Mouse (Mus musculus): Measurements from ENCODE around the gene Ppp1r12c. TPM values are rescaled to one million over a fixed set of nuclear protein-coding genes. Genes with fewer than 3 reads are reported as not detected.

Gene Ppp1r12c
- polyA plus RNA-seq, 1 experiment, result 54.6 TPM

- peak overlapping the region; percentile 93 for H3ac ChIP-seq (ENCODE audit: control insufficient read depth, insufficient read length, low read depth)
- no peaks in the 10 kb centered on the region for H3K27me3 ChIP-seq (ENCODE audit: control insufficient read depth, insufficient read depth, insufficient read length)
- H3K79me2 ChIP-seq (ENCODE audit: control insufficient read depth, insufficient read depth), result peaks cover 55% of the 10 kb centered on the region
- peaks cover 48% of the 10 kb centered on the region for H3K79me3 ChIP-seq (ENCODE audit: low read depth)
- TF ChIP-seq MYOD1 (IDR thresholded peaks at IDR 0.05; ENCODE audit: control insufficient read depth, insufficient read length, low read depth) (no peak), CEBPB (IDR thresholded peaks at IDR 0.05; ENCODE audit: low read depth) (no peak), MYOG (IDR thresholded peaks at IDR 0.05; ENCODE audit: control insufficient read depth, extremely low read depth, insufficient read length) (no peak), USF1 (IDR thresholded peaks at IDR 0.05; ENCODE audit: low read depth) (no peak), MAX (IDR thresholded peaks at IDR 0.05) (no peak), FOSL1 (IDR thresholded peaks at IDR 0.05; ENCODE audit: insufficient read depth, low read length, poor library complexity, severe bottlenecking) (no peak), CTCF (IDR thresholded peaks at IDR 0.05; ENCODE audit: control insufficient read depth, insufficient read depth, insufficient read length) (no peak)
- peaks cover 10% of the 10 kb centered on the region for H3K36me3 ChIP-seq (ENCODE audit: control insufficient read depth, insufficient read depth)
- peak overlapping the region; percentile 57 for H3K4me3 ChIP-seq (ENCODE audit: insufficient read depth, poor library complexity, severe bottlenecking)
Measured at GRCm38 (mm10) chr7:4500892-4501471, 498 bp downstream of the Ppp1r12c start.

GRCm38 (mm10) chr7:4499034-4499433, 2.4 kb downstream of the Ppp1r12c start:
- Histone ChIP-seq H3K79me3 (ENCODE audit: low read depth) (peaks cover 50% of the 10 kb centered on the region), H3K27me3 (ENCODE audit: control insufficient read depth, insufficient read depth, insufficient read length) (no peaks in the 10 kb centered on the region), H3ac (ENCODE audit: control insufficient read depth, insufficient read length, low read depth) (no peak overlapping the region), H3K4me3 (ENCODE audit: insufficient read depth, poor library complexity, severe bottlenecking) (no peak overlapping the region), H3K79me2 (ENCODE audit: control insufficient read depth, insufficient read depth) (peaks cover 73% of the 10 kb centered on the region), H3K36me3 (ENCODE audit: control insufficient read depth, insufficient read depth) (peaks cover 10% of the 10 kb centered on the region)
- no peak for TF ChIP-seq FOSL1 (IDR thresholded peaks at IDR 0.05; ENCODE audit: insufficient read depth, low read length, poor library complexity, severe bottlenecking)
- no peak for TF ChIP-seq CEBPB (IDR thresholded peaks at IDR 0.05; ENCODE audit: low read depth)
- TF ChIP-seq MYOG (IDR thresholded peaks at IDR 0.05; ENCODE audit: control insufficient read depth, extremely low read depth, insufficient read length), result no peak
- TF ChIP-seq CTCF (IDR thresholded peaks at IDR 0.05; ENCODE audit: control insufficient read depth, insufficient read depth, insufficient read length), result no peak
- TF ChIP-seq MYOD1 (IDR thresholded peaks at IDR 0.05; ENCODE audit: control insufficient read depth, insufficient read length, low read depth), result no peak
- TF ChIP-seq MAX (IDR thresholded peaks at IDR 0.05), result no peak
- TF ChIP-seq USF1 (IDR thresholded peaks at IDR 0.05; ENCODE audit: low read depth), result no peak

DNA sequence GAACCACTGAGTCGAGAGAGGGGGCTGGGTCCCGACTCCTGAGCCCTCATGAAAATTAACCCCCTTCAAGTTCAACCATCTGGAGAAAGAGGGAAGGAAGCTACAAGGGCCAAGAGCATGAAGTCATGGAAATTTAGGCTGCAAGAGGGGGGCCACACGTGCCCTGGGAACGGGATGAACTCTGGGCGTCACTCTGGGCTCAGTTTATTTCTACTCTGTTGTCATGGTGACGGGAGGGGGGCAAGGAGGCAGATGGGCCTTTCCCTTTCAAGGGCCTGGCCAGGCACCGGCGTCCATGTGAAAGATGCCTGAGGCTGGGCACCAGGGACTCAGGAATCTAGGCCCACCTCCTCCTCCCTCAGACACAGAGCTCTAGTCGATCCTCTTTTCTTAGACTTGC, 3.2 kb downstream of the Ppp1r12c start:
- Histone ChIP-seq H3K79me3 (ENCODE audit: low read depth) (peaks cover 50% of the 10 kb centered on the region), H3K79me2 (ENCODE audit: control insufficient read depth, insufficient read depth) (peaks cover 80% of the 10 kb centered on the region), H3ac (ENCODE audit: control insufficient read depth, insufficient read length, low read depth) (no peak overlapping the region), H3K4me3 (ENCODE audit: insufficient read depth, poor library complexity, severe bottlenecking) (no peak overlapping the region), H3K27me3 (ENCODE audit: control insufficient read depth, insufficient read depth, insufficient read length) (no peaks in the 10 kb centered on the region), H3K36me3 (ENCODE audit: control insufficient read depth, insufficient read depth) (peaks cover 17% of the 10 kb centered on the region)
- TF ChIP-seq USF1 (IDR thresholded peaks at IDR 0.05; ENCODE audit: low read depth) (no peak), MYOD1 (IDR thresholded peaks at IDR 0.05; ENCODE audit: control insufficient read depth, insufficient read length, low read depth) (no peak), MYOG (IDR thresholded peaks at IDR 0.05; ENCODE audit: control insufficient read depth, extremely low read depth, insufficient read length) (no peak), MAX (IDR thresholded peaks at IDR 0.05) (no peak), CEBPB (IDR thresholded peaks at IDR 0.05; ENCODE audit: low read depth) (no peak), CTCF (IDR thresholded peaks at IDR 0.05; ENCODE audit: control insufficient read depth, insufficient read depth, insufficient read length) (no peak), FOSL1 (IDR thresholded peaks at IDR 0.05; ENCODE audit: insufficient read depth, low read length, poor library complexity, severe bottlenecking) (no peak)

DNA sequence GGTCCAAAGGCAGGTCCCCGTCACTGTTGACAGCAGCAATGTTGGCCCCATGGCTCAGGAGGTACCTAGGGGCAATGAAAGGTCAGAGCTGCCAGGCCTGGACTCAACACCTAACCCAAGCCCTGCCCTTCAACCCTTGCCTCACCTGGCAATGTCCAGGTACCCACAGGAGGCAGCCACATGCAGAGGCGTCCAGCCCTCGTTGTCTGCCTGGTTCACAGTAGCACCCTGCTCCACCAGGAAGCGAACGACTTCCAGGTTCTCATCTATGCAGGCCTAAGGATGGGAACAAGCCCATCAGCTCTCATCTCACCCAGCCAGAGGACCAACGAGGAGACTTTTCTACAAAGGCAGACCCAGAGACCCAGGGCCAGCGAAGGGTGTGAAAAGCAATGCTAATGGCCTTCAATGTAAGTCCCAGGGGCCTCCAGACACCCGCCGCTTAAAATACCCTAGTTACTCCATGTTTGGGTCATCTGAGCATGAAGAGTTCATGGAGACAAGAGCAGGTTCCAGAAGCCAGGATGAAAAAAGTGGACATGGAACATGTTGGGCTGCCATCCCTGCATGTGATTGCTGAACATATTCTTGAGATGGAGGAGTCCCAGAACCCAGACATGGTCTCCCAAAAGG, 4.1 kb downstream of the Ppp1r12c start:
- Histone ChIP-seq H3K4me3 (ENCODE audit: insufficient read depth, poor library complexity, severe bottlenecking) (no peak overlapping the region), H3K79me2 (ENCODE audit: control insufficient read depth, insufficient read depth) (peaks cover 89% of the 10 kb centered on the region), H3ac (ENCODE audit: control insufficient read depth, insufficient read length, low read depth) (no peak overlapping the region), H3K36me3 (ENCODE audit: control insufficient read depth, insufficient read depth) (peaks cover 21% of the 10 kb centered on the region), H3K27me3 (ENCODE audit: control insufficient read depth, insufficient read depth, insufficient read length) (no peaks in the 10 kb centered on the region), H3K79me3 (ENCODE audit: low read depth) (peaks cover 57% of the 10 kb centered on the region)
- TF ChIP-seq MYOD1 (IDR thresholded peaks at IDR 0.05; ENCODE audit: control insufficient read depth, insufficient read length, low read depth), result no peak
- no peak for TF ChIP-seq MAX (IDR thresholded peaks at IDR 0.05)
- no peak for TF ChIP-seq MYOG (IDR thresholded peaks at IDR 0.05; ENCODE audit: control insufficient read depth, extremely low read depth, insufficient read length)
- TF ChIP-seq FOSL1 (IDR thresholded peaks at IDR 0.05; ENCODE audit: insufficient read depth, low read length, poor library complexity, severe bottlenecking), result no peak
- TF ChIP-seq CTCF (IDR thresholded peaks at IDR 0.05; ENCODE audit: control insufficient read depth, insufficient read depth, insufficient read length), result no peak
- TF ChIP-seq CEBPB (IDR thresholded peaks at IDR 0.05; ENCODE audit: low read depth), result no peak
- no peak for TF ChIP-seq USF1 (IDR thresholded peaks at IDR 0.05; ENCODE audit: low read depth)

GRCm38 (mm10) chr7:4496468-4496867, 5.0 kb downstream of the Ppp1r12c start:
- TF ChIP-seq FOSL1 (IDR thresholded peaks at IDR 0.05; ENCODE audit: insufficient read depth, low read length, poor library complexity, severe bottlenecking) (no peak), MYOG (IDR thresholded peaks at IDR 0.05; ENCODE audit: control insufficient read depth, extremely low read depth, insufficient read length) (no peak), CEBPB (IDR thresholded peaks at IDR 0.05; ENCODE audit: low read depth) (no peak), MAX (IDR thresholded peaks at IDR 0.05) (no peak), USF1 (IDR thresholded peaks at IDR 0.05; ENCODE audit: low read depth) (no peak), MYOD1 (IDR thresholded peaks at IDR 0.05; ENCODE audit: control insufficient read depth, insufficient read length, low read depth) (no peak), CTCF (IDR thresholded peaks at IDR 0.05; ENCODE audit: control insufficient read depth, insufficient read depth, insufficient read length) (no peak)
- Histone ChIP-seq H3K27me3 (ENCODE audit: control insufficient read depth, insufficient read depth, insufficient read length) (no peaks in the 10 kb centered on the region), H3ac (ENCODE audit: control insufficient read depth, insufficient read length, low read depth) (no peak overlapping the region), H3K79me3 (ENCODE audit: low read depth) (peaks cover 57% of the 10 kb centered on the region), H3K4me3 (ENCODE audit: insufficient read depth, poor library complexity, severe bottlenecking) (no peak overlapping the region), H3K36me3 (ENCODE audit: control insufficient read depth, insufficient read depth) (peaks cover 24% of the 10 kb centered on the region), H3K79me2 (ENCODE audit: control insufficient read depth, insufficient read depth) (peaks cover 97% of the 10 kb centered on the region)

Measured in C2C12 (cell line).